ENCODE assay signal across 8 mouse cellular contexts in genomic region chr2:84677968-84678880, GRCm38 (mm10). TPM values are rescaled to one million over a fixed set of nuclear protein-coding genes. Genes with fewer than 3 reads are reported as not detected.
DNase-seq lines count a peak whose midpoint lies in the region; ATAC-seq and TF ChIP-seq lines count a peak whose summit lies in the region.

TSS of gene Gm28635 (minus strand) at chr2:84678041.
TSS of gene Med19 (plus strand) at chr2:84678402.

- peak; percentile 85 to 92 for DNase-seq in gastrocnemius, adult 8-10 months (ENCODE audit: low spot score in 2 of 2)
- DNase-seq in hindlimb bud, embryonic 11.5 days (ENCODE audit: extremely low spot score, low read depth, low spot score): peak; percentile 99
- DNase-seq in left cerebral cortex, adult 8-10 months (ENCODE audit: low spot score in 2 of 2): peak; percentile 76 to 98
- DNase-seq in right cerebral cortex, postnatal 10 days (ENCODE audit: low spot score in 2 of 2): peak; percentile 95 to 99
- DNase-seq in urinary bladder, postnatal 25 days (ENCODE audit: low spot score): peak; percentile 77

- peak; percentile 90; the same call in 1 of the 2 replicates for TF ChIP-seq POLR2A in cortical plate, adult 2 months (IDR thresholded peaks at IDR 0.05; ENCODE audit: extremely low read depth, insufficient read depth, low read length)

- H3K4me3 ChIP-seq in cortical plate, adult 2 months (ENCODE audit: insufficient read depth, low read length): peak within 1 kb of the TSS; percentile 98
- peak within 1 kb of the TSS; percentile 100 for H3K4me3 ChIP-seq in megakaryocyte, embryonic 14.5 days (replicated peaks)

- H3K4me1 ChIP-seq in cortical plate, adult 2 months (ENCODE audit: control insufficient read depth, insufficient read depth, low read length): peaks cover 4% of the 10 kb centered on the region; the same call in 1 of the 2 replicates
- peaks cover 37% of the 10 kb centered on the region for H3K4me1 ChIP-seq in megakaryocyte, embryonic 14.5 days

- TF ChIP-seq CTCF in cortical plate, adult 2 months (IDR thresholded peaks at IDR 0.05; ENCODE audit: extremely low read depth, insufficient read depth, low read length): no peak

- H3K27ac ChIP-seq in cortical plate, adult 2 months (ENCODE audit: insufficient read depth, low read length): no peak within 1 kb of the TSS

- no peaks in the 10 kb centered on the region for H3K27me3 ChIP-seq in megakaryocyte, embryonic 14.5 days (replicated peaks)

- H3K36me3 ChIP-seq in megakaryocyte, embryonic 14.5 days (replicated peaks; ENCODE audit: low read length): peaks cover 47% of the 10 kb centered on the region

- ATAC-seq in activated CD4-positive, CD25-positive, alpha-beta regulatory T cell, adult 4 months: peak; percentile 98

- H3K9me3 ChIP-seq in megakaryocyte, embryonic 14.5 days: no peaks in the 10 kb centered on the region

RNA-seq across cellular contexts. Expression of gene Gm28635, which starts in this region (rescaled TPM):
- polyA plus RNA-seq in activated CD4-positive, CD25-positive, alpha-beta regulatory T cell, adult 4 months (2017; shearing (Covaris generic)): not detected
- not detected in 2 replicates for polyA plus RNA-seq in cortical plate, adult 2 months (2012; rRNA removed)
- 1 to 10 TPM in 1 of 4 experiments, not detected in 3; 1.4 TPM for total RNA-seq in gastrocnemius, adult 8-10 months (2022)
- 1 to 10 TPM in 1 of 4 experiments, not detected in 3; 3.6 TPM for total RNA-seq in left cerebral cortex, adult 8-10 months (2022)
- not detected in 2 replicates for polyA plus RNA-seq in megakaryocyte, embryonic 14.5 days (2012; ENCODE audit: insufficient read depth, low replicate concordance)

RNA-seq across cellular contexts. Expression of gene Med19, which starts in this region (rescaled TPM):
- polyA plus RNA-seq in activated CD4-positive, CD25-positive, alpha-beta regulatory T cell, adult 4 months (2017; shearing (Covaris generic)): 10 to 100 TPM; 16.9 to 17.8 TPM
- polyA plus RNA-seq in cortical plate, adult 2 months (2012; rRNA removed): 26.8 and 28.2 TPM in 2 replicates
- total RNA-seq in gastrocnemius, adult 8-10 months (2022): 1 to 10 TPM; 6.0 to 8.0 (median 6.9) TPM
- total RNA-seq in left cerebral cortex, adult 8-10 months (2022): 10 to 100 TPM; 31.6 to 37.0 (median 32.9) TPM
- polyA plus RNA-seq in megakaryocyte, embryonic 14.5 days (2012; ENCODE audit: insufficient read depth, low replicate concordance): 8.7 and 9.7 TPM in 2 replicates
